Mouse (Mus musculus) limb, embryonic 11.5 days (tissue): ENCODE measurements around the gene Ccdc24. TPM values are rescaled to one million over a fixed set of nuclear protein-coding genes. Genes with fewer than 3 reads are reported as not detected.

ENCODE experiments used
- ATAC-seq: fragments of 200-750 bp; cut with Nextera tagmentation; 2 replicates; pipeline ENCODE4 v1.8.0; 2017; ENCODE audit warnings: low read depth; ENCODE audit not compliant: insufficient number of reproducible peaks, low FRiP score, low TSS enrichment
- DNase-seq: peaks from one replicate; pipeline ENCODE4 v3.0.0-alpha.2; 2015; ENCODE audit warnings: low spot score
- H3K27ac ChIP-seq: fragments of 300-500 bp; sonication (generic); replicated peaks from 2 replicates; pipeline ENCODE4 v1.5.1; 2014; ENCODE audit warnings: low read depth, mild to moderate bottlenecking, low read length
- H3K27me3 ChIP-seq: fragments of 300-500 bp; sonication (generic); 2 replicates; pipeline ENCODE4 v1.6.1; 2014; ENCODE audit warnings: mild to moderate bottlenecking, low read length, mixed read lengths; ENCODE audit not compliant: control insufficient read depth, insufficient read depth
- H3K36me3 ChIP-seq: fragments of 300-500 bp; sonication (generic); 2 replicates; pipeline ENCODE4 v1.6.1; 2014; ENCODE audit warnings: mild to moderate bottlenecking, low read length, moderate library complexity, mixed read lengths; ENCODE audit not compliant: control insufficient read depth, insufficient read depth
- H3K4me1 ChIP-seq: fragments of 300-500 bp; sonication (generic); 2 replicates; pipeline ENCODE4 v1.6.1; 2014; ENCODE audit warnings: low read length, mixed read lengths; ENCODE audit not compliant: control insufficient read depth, insufficient read depth
- H3K4me2 ChIP-seq: fragments of 300-500 bp; sonication (generic); 2 replicates; pipeline ENCODE4 v1.6.1; 2014; ENCODE audit warnings: low read depth, mild to moderate bottlenecking, moderate library complexity; ENCODE audit not compliant: severe bottlenecking
- H3K4me3 ChIP-seq: fragments of 300-500 bp; sonication (generic); 2 replicates; pipeline ENCODE4 v1.5.1; 2014; ENCODE audit warnings: low read depth, low read length
- H3K9ac ChIP-seq: fragments of 300-500 bp; sonication (generic); 2 replicates; pipeline ENCODE4 v1.6.1; 2014; ENCODE audit warnings: mild to moderate bottlenecking, low read length
- H3K9me3 ChIP-seq: fragments of 300-500 bp; sonication (generic); 2 replicates; pipeline ENCODE4 v1.6.1; 2016; ENCODE audit warnings: low read length; ENCODE audit not compliant: control insufficient read depth
- WGBS: fragments of 180-500 bp; shearing (Covaris S2); extraction: QIAGEN DNeasy Blood & Tissue Kit; methylation state at CpG from one replicate; pipeline ENCODE4 v1.1.7; 2014; 5-methylcytosine and 5-hydroxymethylcytosine counted together
- polyA plus RNA-seq: library from polyadenylated mRNA; unstranded; fragments of >200 nt; fragmentation: Nextera tagmentation; extraction: Ambion mirVana; gene quantifications from 2 replicates; pipeline ENCODE4 v1.2.1, GENCODE M21; 2014

Ccdc24 gene
- polyA plus RNA-seq, 1 experiment from 2014 or later, result 1.0 TPM

DNA sequence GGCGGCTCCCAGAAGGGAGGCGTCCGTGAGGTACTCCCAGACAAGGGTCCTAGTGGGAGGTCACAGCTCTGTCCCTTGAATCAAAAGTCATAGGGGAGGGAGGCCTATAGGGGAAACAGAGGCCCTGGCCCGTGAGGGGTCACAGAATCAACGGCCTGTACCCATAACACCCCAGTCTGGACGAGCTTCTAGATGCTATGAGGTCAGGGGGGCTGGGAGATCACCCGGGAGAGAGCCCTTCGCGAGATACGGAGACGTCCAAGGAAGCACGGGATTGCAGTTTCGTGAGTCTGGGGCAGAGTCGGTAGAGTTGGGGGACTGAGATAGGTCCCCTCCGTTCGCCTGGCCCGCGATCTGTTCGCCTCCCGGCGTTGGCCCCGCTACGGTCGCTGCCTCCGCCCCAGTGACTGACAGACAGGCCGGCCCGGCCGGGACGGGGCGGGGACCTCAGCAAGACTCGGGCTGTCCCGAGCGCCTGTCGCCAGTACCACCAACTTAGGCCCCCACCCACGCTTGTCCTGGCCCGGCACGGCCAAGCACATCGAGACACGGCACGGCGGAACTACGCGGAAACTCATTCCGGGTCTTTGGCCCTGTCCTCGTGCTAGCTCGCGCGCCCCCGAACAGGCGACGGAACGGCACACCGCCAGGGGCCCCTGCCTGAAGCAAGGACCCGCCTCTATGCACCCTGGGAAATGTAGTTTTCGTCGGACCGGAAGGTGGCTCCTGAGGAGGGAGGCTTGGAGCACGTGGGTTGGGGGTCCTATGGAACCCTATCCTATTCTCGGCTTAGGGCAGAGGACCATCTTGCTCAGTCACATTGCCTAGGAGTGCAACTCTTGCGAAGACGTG lies 42.5 kb upstream of the Ccdc24 start, which contains the start of gene Ipo13:
Gene Ipo13 (minus strand): TSS at position 409 of the 852 bp plus-strand sequence.
- peak within 1 kb of the TSS; percentile 81 for H3K4me3 ChIP-seq
- H3K9me3 ChIP-seq, result no peaks in the 10 kb centered on the region
- WGBS, result 0% methylated on average over 58 of the region's 61 CpGs
- ATAC-seq, result peak; percentile 95
- no peaks in the 10 kb centered on the region for H3K27me3 ChIP-seq
- H3K9ac ChIP-seq, result peak within 1 kb of the TSS; percentile 78
- peak within 1 kb of the TSS; percentile 99 for H3K4me2 ChIP-seq
- peaks cover 7% of the 10 kb centered on the region; the same call in 1 of the 2 replicates for H3K36me3 ChIP-seq
- DNase-seq, result peak; percentile 98
- H3K27ac ChIP-seq, result peak within 1 kb of the TSS; percentile 59; the same call in 1 of the 2 replicates
- H3K4me1 ChIP-seq, result peaks cover 21% of the 10 kb centered on the region

GRCm38 (mm10) chr4:117914031-117914430 lies 41.7 kb upstream of the Ccdc24 start:
- Histone ChIP-seq H3K4me1 (peaks cover 21% of the 10 kb centered on the region), H3K9me3 (no peaks in the 10 kb centered on the region), H3K27ac (no peak overlapping the region), H3K9ac (peak overlapping the region; percentile 78), H3K4me2 (peak overlapping the region; percentile 99), H3K36me3 (peaks cover 7% of the 10 kb centered on the region; the same call in 1 of the 2 replicates), H3K27me3 (no peaks in the 10 kb centered on the region), H3K4me3 (peak overlapping the region; percentile 81)
- WGBS, result 22% methylated on average over 8 of the region's 8 CpGs
- no peak for ATAC-seq
- no peak for DNase-seq

- H3K36me3 ChIP-seq, result peaks cover 7% of the 10 kb centered on the region; the same call in 1 of the 2 replicates
- peak overlapping the region; percentile 99; the same call in 1 of the 2 replicates for H3K4me2 ChIP-seq
- no peak for ATAC-seq
- no peak for DNase-seq
- H3K9me3 ChIP-seq, result no peaks in the 10 kb centered on the region
- peak overlapping the region; percentile 81 for H3K4me3 ChIP-seq
- WGBS, result 69% methylated on average over 3 of the region's 3 CpGs
- no peaks in the 10 kb centered on the region for H3K27me3 ChIP-seq
- no peak overlapping the region for H3K9ac ChIP-seq
- peaks cover 21% of the 10 kb centered on the region for H3K4me1 ChIP-seq
- no peak overlapping the region for H3K27ac ChIP-seq
Measured at GRCm38 (mm10) chr4:117913421-117913820, 41.1 kb upstream of the Ccdc24 start.

DNA sequence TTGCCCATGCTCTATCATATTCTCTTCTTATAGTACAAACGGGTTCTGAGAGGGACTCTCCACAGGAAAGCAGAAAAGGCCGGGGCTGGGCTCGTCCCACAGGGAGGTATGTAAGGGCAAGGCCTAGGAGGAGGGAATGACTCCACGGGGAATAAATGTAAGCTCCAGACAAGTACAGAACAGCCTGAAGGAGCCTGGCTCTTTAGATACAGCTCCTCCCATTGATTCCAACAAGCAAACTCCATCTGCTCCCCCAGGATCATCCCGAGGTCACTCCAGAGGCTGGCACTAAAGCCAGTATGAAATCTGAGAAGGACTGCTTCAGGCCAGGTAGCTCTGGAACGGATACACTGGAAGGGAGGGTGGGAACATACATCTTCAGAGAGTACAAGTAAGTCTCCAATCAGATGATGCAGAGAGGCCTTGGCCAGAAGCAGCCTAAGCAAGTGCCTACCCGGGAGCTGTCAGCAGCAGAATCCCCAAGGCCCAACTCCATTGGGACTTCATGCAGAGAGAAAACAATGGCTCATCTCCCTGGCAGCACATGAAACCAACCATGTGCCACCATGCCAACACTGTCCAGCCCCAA lies 40.4 kb upstream of the Ccdc24 start:
- Histone ChIP-seq H3K4me1 (peaks cover 21% of the 10 kb centered on the region), H3K4me3 (no peak overlapping the region), H3K4me2 (no peak overlapping the region), H3K36me3 (peaks cover 5% of the 10 kb centered on the region; the same call in 1 of the 2 replicates), H3K27ac (no peak overlapping the region), H3K9me3 (no peaks in the 10 kb centered on the region), H3K9ac (no peak overlapping the region), H3K27me3 (no peaks in the 10 kb centered on the region)
- no peak for ATAC-seq
- no peak for DNase-seq
- 66% methylated on average over 7 of the region's 7 CpGs for WGBS

DNA sequence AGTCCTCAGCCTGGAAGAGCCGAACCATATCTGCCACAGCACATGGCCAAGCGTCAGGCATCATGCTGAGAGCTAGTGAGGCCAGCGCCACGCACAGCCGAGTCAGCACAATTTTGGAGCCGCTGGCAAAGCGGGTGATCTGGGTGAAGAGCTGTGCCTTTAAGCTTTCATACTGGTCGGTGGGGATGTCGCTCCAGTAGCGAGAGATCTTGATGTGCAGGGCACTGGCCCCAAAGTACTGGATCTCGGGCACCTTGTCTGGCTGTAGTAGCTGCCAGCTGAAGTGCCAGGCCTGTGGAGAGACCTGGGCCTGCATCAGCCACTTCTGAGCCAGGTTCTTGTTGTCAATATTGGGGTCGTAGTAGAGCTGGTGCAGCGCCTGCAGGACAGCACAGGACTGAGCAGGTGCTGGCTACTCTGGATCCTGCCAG lies 39.8 kb upstream of the Ccdc24 start:
- Histone ChIP-seq H3K9ac (no peak overlapping the region), H3K9me3 (no peaks in the 10 kb centered on the region), H3K4me1 (peaks cover 21% of the 10 kb centered on the region), H3K27me3 (no peaks in the 10 kb centered on the region), H3K27ac (no peak overlapping the region), H3K4me2 (no peak overlapping the region), H3K4me3 (no peak overlapping the region), H3K36me3 (peaks cover 5% of the 10 kb centered on the region; the same call in 1 of the 2 replicates)
- 92% methylated on average over 13 of the region's 13 CpGs for WGBS
- DNase-seq, result no peak
- ATAC-seq, result no peak

- Histone ChIP-seq H3K27ac (no peak overlapping the region), H3K9me3 (no peaks in the 10 kb centered on the region), H3K9ac (no peak overlapping the region), H3K4me3 (no peak overlapping the region), H3K4me1 (peaks cover 13% of the 10 kb centered on the region), H3K36me3 (peaks cover 15% of the 10 kb centered on the region; the same call in 1 of the 2 replicates), H3K27me3 (no peaks in the 10 kb centered on the region), H3K4me2 (no peak overlapping the region)
- DNase-seq, result no peak
- no peak for ATAC-seq
- WGBS, result 81% methylated on average over 8 of the region's 8 CpGs
Measured at GRCm38 (mm10) chr4:117908834-117909453, 36.6 kb upstream of the Ccdc24 start.

- DNase-seq (no peak), ATAC-seq (no peak)
- H3K4me2 ChIP-seq, result no peak overlapping the region
- no peaks in the 10 kb centered on the region for H3K27me3 ChIP-seq
- H3K4me1 ChIP-seq, result no peaks in the 10 kb centered on the region
- no peak overlapping the region for H3K27ac ChIP-seq
- no peak overlapping the region for H3K9ac ChIP-seq
- H3K9me3 ChIP-seq, result no peaks in the 10 kb centered on the region
- H3K36me3 ChIP-seq, result peaks cover 24% of the 10 kb centered on the region
- 94% methylated on average over 3 of the region's 3 CpGs for WGBS
- H3K4me3 ChIP-seq, result no peak overlapping the region
Measured at GRCm38 (mm10) chr4:117906196-117906595, 33.8 kb upstream of the Ccdc24 start.

DNA sequence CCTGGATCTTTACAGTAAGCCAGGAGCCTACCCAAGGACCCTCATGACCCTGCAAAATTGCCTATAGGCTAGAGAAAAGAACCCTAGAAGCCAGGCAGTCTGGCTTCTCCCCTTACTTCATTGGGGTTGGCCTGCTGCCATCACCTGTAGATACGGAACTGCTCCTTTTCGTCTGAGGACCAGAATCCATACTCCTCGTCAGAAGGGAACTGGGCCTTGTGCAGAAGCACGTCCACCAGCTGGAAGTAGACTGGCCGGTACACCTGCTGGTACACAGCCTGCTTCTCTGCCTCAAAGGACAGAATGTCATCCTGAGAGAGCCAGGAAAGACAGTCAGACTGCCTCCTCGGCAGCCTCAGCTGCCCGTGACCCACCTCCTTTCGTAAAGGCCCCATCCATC lies 32.4 kb upstream of the Ccdc24 start:
- peaks cover 32% of the 10 kb centered on the region for H3K36me3 ChIP-seq

More for the DNA sequence above, 32.4 kb upstream of the Ccdc24 start:
- H3K9me3 ChIP-seq, result no peaks in the 10 kb centered on the region
- no peak overlapping the region for H3K27ac ChIP-seq
- ATAC-seq (no peak), DNase-seq (no peak)
- H3K27me3 ChIP-seq, result no peaks in the 10 kb centered on the region
- no peak overlapping the region for H3K4me3 ChIP-seq
- H3K9ac ChIP-seq, result no peak overlapping the region
- no peak overlapping the region for H3K4me2 ChIP-seq
- H3K4me1 ChIP-seq, result no peaks in the 10 kb centered on the region
- 92% methylated on average over 8 of the region's 8 CpGs for WGBS
